Mouse (Mus musculus): Measurements from ENCODE around the gene Engase.

The Engase gene

GRCm38 (mm10) chr11:118491230-118491629, 14.6 kb downstream of the Engase start:
- no peak for TF ChIP-seq GATA4 (IDR thresholded peaks at IDR 0.05; ENCODE audit: insufficient replicate concordance, low read length)

- TF ChIP-seq GATA4 (IDR thresholded peaks at IDR 0.05; ENCODE audit: insufficient replicate concordance, low read length): no peak
These were observed 16.8 kb downstream of the Engase start for GRCm38 (mm10) chr11:118493458-118493857.

GRCm38 (mm10) chr11:118494001-118494737, 17.5 kb downstream of the Engase start:
- TF ChIP-seq GATA4 (IDR thresholded peaks at IDR 0.05; ENCODE audit: insufficient replicate concordance, low read length): no peak

- no peak for TF ChIP-seq GATA4 (IDR thresholded peaks at IDR 0.05; ENCODE audit: insufficient replicate concordance, low read length)
These were observed 18.4 kb downstream of the Engase start for GRCm38 (mm10) chr11:118495065-118495464.

GRCm38 (mm10) chr11:118496066-118496689, 19.5 kb downstream of the Engase start:
- no peak for TF ChIP-seq GATA4 (IDR thresholded peaks at IDR 0.05; ENCODE audit: insufficient replicate concordance, low read length)

GRCm38 (mm10) chr11:118502990-118503389, 26.4 kb downstream of the Engase start:
- TF ChIP-seq GATA4 (IDR thresholded peaks at IDR 0.05; ENCODE audit: insufficient replicate concordance, low read length): no peak

GRCm38 (mm10) chr11:118503418-118504179, 27.0 kb downstream of the Engase start:
- no peak for TF ChIP-seq GATA4 (IDR thresholded peaks at IDR 0.05; ENCODE audit: insufficient replicate concordance, low read length)

GRCm38 (mm10) chr11:118504180-118504454, 27.5 kb downstream of the Engase start:
- no peak for TF ChIP-seq GATA4 (IDR thresholded peaks at IDR 0.05; ENCODE audit: insufficient replicate concordance, low read length)

GRCm38 (mm10) chr11:118507095-118507494, 30.5 kb downstream of the Engase start:
- TF ChIP-seq GATA4 (IDR thresholded peaks at IDR 0.05; ENCODE audit: insufficient replicate concordance, low read length): no peak

GRCm38 (mm10) chr11:118507904-118508303, 31.3 kb downstream of the Engase start:
- no peak for TF ChIP-seq GATA4 (IDR thresholded peaks at IDR 0.05; ENCODE audit: insufficient replicate concordance, low read length)

- TF ChIP-seq GATA4 (IDR thresholded peaks at IDR 0.05; ENCODE audit: insufficient replicate concordance, low read length): no peak
These were observed 31.7 kb downstream of the Engase start for GRCm38 (mm10) chr11:118508341-118508740.

GRCm38 (mm10) chr11:118511851-118512250, 35.2 kb downstream of the Engase start:
- TF ChIP-seq GATA4 (IDR thresholded peaks at IDR 0.05; ENCODE audit: insufficient replicate concordance, low read length): no peak

- TF ChIP-seq GATA4 (IDR thresholded peaks at IDR 0.05; ENCODE audit: insufficient replicate concordance, low read length): no peak
These were observed 35.8 kb downstream of the Engase start for GRCm38 (mm10) chr11:118512257-118512910.

GRCm38 (mm10) chr11:118517924-118518323, 41.3 kb downstream of the Engase start:
- no peak for TF ChIP-seq GATA4 (IDR thresholded peaks at IDR 0.05; ENCODE audit: insufficient replicate concordance, low read length)

- no peak for TF ChIP-seq GATA4 (IDR thresholded peaks at IDR 0.05; ENCODE audit: insufficient replicate concordance, low read length)
These were observed 42.1 kb downstream of the Engase start for GRCm38 (mm10) chr11:118518743-118519142.

GRCm38 (mm10) chr11:118520251-118520650, 43.6 kb downstream of the Engase start:
- TF ChIP-seq GATA4 (IDR thresholded peaks at IDR 0.05; ENCODE audit: insufficient replicate concordance, low read length): no peak

Measured in liver, adult (tissue).